Mouse (Mus musculus): ENCODE measurements around the gene Nek6. TPM values are rescaled to one million over a fixed set of nuclear protein-coding genes. Genes with fewer than 3 reads are reported as not detected.

The Nek6 gene
- polyA plus RNA-seq, 1 experiment from 2014 or later, result 35.1 TPM

- TF ChIP-seq CTCF (IDR thresholded peaks at IDR 0.05; ENCODE audit: low read depth), result no peak
- Histone ChIP-seq H3K9ac (ENCODE audit: low read depth, low read length) (no peak overlapping the region), H3K4me3 (replicated peaks; ENCODE audit: low read depth, low read length) (no peak overlapping the region), H3K4me1 (replicated peaks; ENCODE audit: insufficient read depth, low read length) (no peaks in the 10 kb centered on the region), H3K27me3 (ENCODE audit: insufficient read depth, low read length) (no peaks in the 10 kb centered on the region), H3K36me3 (ENCODE audit: insufficient read depth, low read length) (peaks cover 17% of the 10 kb centered on the region), H3K27ac (no peak overlapping the region), H3K4me2 (ENCODE audit: low read length) (no peak overlapping the region), H3K9me3 (replicated peaks; ENCODE audit: low read length) (no peaks in the 10 kb centered on the region)
- no peak for ATAC-seq (replicated peaks; ENCODE audit: low FRiP score, low read depth)
- WGBS, result 85% methylated on average over 2 of the region's 2 CpGs
- DNase-seq (ENCODE audit: low spot score), result no peak
Measured at GRCm38 (mm10) chr2:38574697-38575096, 63.3 kb downstream of the Nek6 start.

- Histone ChIP-seq H3K4me1 (replicated peaks; ENCODE audit: insufficient read depth, low read length) (no peaks in the 10 kb centered on the region), H3K4me2 (ENCODE audit: low read length) (no peak overlapping the region), H3K4me3 (replicated peaks; ENCODE audit: low read depth, low read length) (no peak overlapping the region), H3K9me3 (replicated peaks; ENCODE audit: low read length) (no peaks in the 10 kb centered on the region), H3K27me3 (ENCODE audit: insufficient read depth, low read length) (no peaks in the 10 kb centered on the region), H3K9ac (ENCODE audit: low read depth, low read length) (no peak overlapping the region), H3K36me3 (ENCODE audit: insufficient read depth, low read length) (peaks cover 10% of the 10 kb centered on the region; the same call in 1 of the 2 replicates), H3K27ac (no peak overlapping the region)
- no peak for TF ChIP-seq CTCF (IDR thresholded peaks at IDR 0.05; ENCODE audit: low read depth)
- no peak for DNase-seq (ENCODE audit: low spot score)
- 69% methylated on average over 13 of the region's 13 CpGs for WGBS
- ATAC-seq (replicated peaks; ENCODE audit: low FRiP score, low read depth), result no peak
Measured at GRCm38 (mm10) chr2:38578602-38579521, 67.4 kb downstream of the Nek6 start.

- Histone ChIP-seq H3K36me3 (ENCODE audit: insufficient read depth, low read length) (peaks cover 10% of the 10 kb centered on the region; the same call in 1 of the 2 replicates), H3K27me3 (ENCODE audit: insufficient read depth, low read length) (no peaks in the 10 kb centered on the region), H3K27ac (no peak overlapping the region), H3K9me3 (replicated peaks; ENCODE audit: low read length) (no peaks in the 10 kb centered on the region), H3K9ac (ENCODE audit: low read depth, low read length) (no peak overlapping the region), H3K4me2 (ENCODE audit: low read length) (no peak overlapping the region), H3K4me3 (replicated peaks; ENCODE audit: low read depth, low read length) (no peak overlapping the region), H3K4me1 (replicated peaks; ENCODE audit: insufficient read depth, low read length) (no peaks in the 10 kb centered on the region)
- DNase-seq (ENCODE audit: low spot score) (no peak), ATAC-seq (replicated peaks; ENCODE audit: low FRiP score, low read depth) (no peak)
- 79% methylated on average over 1 of the region's 1 CpGs for WGBS
- no peak for TF ChIP-seq CTCF (IDR thresholded peaks at IDR 0.05; ENCODE audit: low read depth)
Measured at GRCm38 (mm10) chr2:38579528-38579927, 68.1 kb downstream of the Nek6 start.

- no peak for TF ChIP-seq CTCF (IDR thresholded peaks at IDR 0.05; ENCODE audit: low read depth)
- H3K9me3 ChIP-seq (replicated peaks; ENCODE audit: low read length), result no peaks in the 10 kb centered on the region
- 66% methylated on average over 2 of the region's 2 CpGs for WGBS
- H3K4me2 ChIP-seq (ENCODE audit: low read length), result no peak overlapping the region
- H3K27me3 ChIP-seq (ENCODE audit: insufficient read depth, low read length), result no peaks in the 10 kb centered on the region
- no peak for DNase-seq (ENCODE audit: low spot score)
- H3K9ac ChIP-seq (ENCODE audit: low read depth, low read length), result no peak overlapping the region
- H3K36me3 ChIP-seq (ENCODE audit: insufficient read depth, low read length), result peaks cover 16% of the 10 kb centered on the region; the same call in 1 of the 2 replicates
- H3K4me3 ChIP-seq (replicated peaks; ENCODE audit: low read depth, low read length), result no peak overlapping the region
- no peak for ATAC-seq (replicated peaks; ENCODE audit: low FRiP score, low read depth)
- H3K27ac ChIP-seq, result no peak overlapping the region
- H3K4me1 ChIP-seq (replicated peaks; ENCODE audit: insufficient read depth, low read length), result no peaks in the 10 kb centered on the region
Measured at GRCm38 (mm10) chr2:38583982-38584381, 72.5 kb downstream of the Nek6 start.

GRCm38 (mm10) chr2:38584514-38585378 lies 73.3 kb downstream of the Nek6 start:
- WGBS, result 49% methylated on average over 13 of the region's 13 CpGs
- H3K9ac ChIP-seq (ENCODE audit: low read depth, low read length), result no peak overlapping the region
- H3K27me3 ChIP-seq (ENCODE audit: insufficient read depth, low read length), result no peaks in the 10 kb centered on the region
- no peak overlapping the region for H3K4me3 ChIP-seq (replicated peaks; ENCODE audit: low read depth, low read length)
- TF ChIP-seq CTCF (IDR thresholded peaks at IDR 0.05; ENCODE audit: low read depth), result no peak
- no peaks in the 10 kb centered on the region for H3K9me3 ChIP-seq (replicated peaks; ENCODE audit: low read length)
- H3K36me3 ChIP-seq (ENCODE audit: insufficient read depth, low read length), result 0 out of 2 replicates have a peak, but pooled peaks cover 11% of the 10 kb centered on the region
- no peak overlapping the region for H3K27ac ChIP-seq
- DNase-seq (ENCODE audit: low spot score) (peak; percentile 16), ATAC-seq (replicated peaks; ENCODE audit: low FRiP score, low read depth) (peak; percentile 37; the same call in 1 of the 2 replicates)
- no peak overlapping the region for H3K4me2 ChIP-seq (ENCODE audit: low read length)
- no peaks in the 10 kb centered on the region for H3K4me1 ChIP-seq (replicated peaks; ENCODE audit: insufficient read depth, low read length)

- H3K4me2 ChIP-seq (ENCODE audit: low read length), result no peak overlapping the region
- no peaks in the 10 kb centered on the region for H3K4me1 ChIP-seq (replicated peaks; ENCODE audit: insufficient read depth, low read length)
- TF ChIP-seq CTCF (IDR thresholded peaks at IDR 0.05; ENCODE audit: low read depth), result no peak
- no peak overlapping the region for H3K4me3 ChIP-seq (replicated peaks; ENCODE audit: low read depth, low read length)
- H3K36me3 ChIP-seq (ENCODE audit: insufficient read depth, low read length), result 0 out of 2 replicates have a peak, but pooled peaks cover 15% of the 10 kb centered on the region
- no peaks in the 10 kb centered on the region for H3K27me3 ChIP-seq (ENCODE audit: insufficient read depth, low read length)
- WGBS, result 38% methylated on average over 5 of the region's 5 CpGs
- H3K9ac ChIP-seq (ENCODE audit: low read depth, low read length), result no peak overlapping the region
- DNase-seq (ENCODE audit: low spot score) (peak; percentile 31), ATAC-seq (replicated peaks; ENCODE audit: low FRiP score, low read depth) (peak; percentile 55; the same call in 1 of the 2 replicates)
- H3K27ac ChIP-seq, result no peak overlapping the region
- no peaks in the 10 kb centered on the region for H3K9me3 ChIP-seq (replicated peaks; ENCODE audit: low read length)
Measured at GRCm38 (mm10) chr2:38585379-38585736, 73.9 kb downstream of the Nek6 start.

Data from kidney, postnatal 0 days (tissue).